In the genomic region with DNA sequence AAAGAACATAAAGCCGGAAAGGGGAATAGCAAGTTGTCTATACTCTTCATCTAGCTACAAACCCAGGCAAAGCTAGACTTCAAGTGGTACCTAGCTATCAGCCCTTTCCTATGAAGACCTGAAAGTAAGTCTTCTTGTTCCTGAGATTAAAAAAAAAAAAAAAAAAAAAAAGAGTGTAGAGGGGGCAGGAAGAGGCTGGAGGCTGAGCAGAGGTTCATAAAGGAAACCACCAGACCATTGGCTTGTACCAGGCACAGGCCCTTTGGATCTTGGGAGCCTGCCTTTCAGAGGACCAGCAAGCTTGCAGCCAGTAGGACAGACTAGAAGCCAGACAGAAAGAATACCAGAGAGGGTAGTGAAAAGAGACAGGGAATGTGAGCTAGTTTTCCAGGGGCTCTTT, we compare ENCODE assay signal across 29 mouse cellular contexts. TPM values are rescaled to one million over a fixed set of nuclear protein-coding genes. Genes with fewer than 3 reads are reported as not detected.
DNase-seq lines count a peak whose midpoint lies in the region; ATAC-seq and TF ChIP-seq lines count a peak whose summit lies in the region.
"Had no signal": no experiment of that assay in that cellular context is flagged by ENCODE, and none has a peak within 500 bp of the region (broad histone marks: within the 10 kb centered on the region; RNA-seq: fewer than 3 reads in every experiment).

No protein-coding gene starts in this region.

- peak overlapping the region; percentile 68; the same call in 1 of the 2 replicates for H3K4me3 ChIP-seq in heart, embryonic 10.5 days
- peak overlapping the region; percentile 40; the same call in 1 of the 2 replicates for H3K4me3 ChIP-seq in lung, embryonic 14.5 days (ENCODE audit: low read depth, low read length)
- no peak overlapping the region for H3K4me3 ChIP-seq in lung, adult 2 months (replicated peaks; ENCODE audit: extremely low read depth, low read depth, low read length)
- peak overlapping the region; percentile 81 for H3K4me3 ChIP-seq in bone marrow, adult 2 months (replicated peaks; ENCODE audit: control insufficient read depth, low read depth, low read length)
- peak overlapping the region; percentile 94 to 98 for H3K4me3 ChIP-seq in liver, embryonic 14.5 days (ENCODE audit: insufficient read depth in 1 of 2, low read depth in 2 of 2, low read length in 2 of 2)
- no peak overlapping the region for H3K4me3 ChIP-seq in cerebellum, adult 2 months (replicated peaks; ENCODE audit: insufficient read depth, low read depth, low read length)
- H3K4me3 ChIP-seq: embryonic facial prominence, embryonic 13.5 days; forebrain, embryonic 15.5 days; heart, embryonic 15.5 days; intestine, embryonic 15.5 days; limb, embryonic 15.5 days; midbrain, embryonic 13.5 days; neural tube, embryonic 13.5 days had no signal

- no peak for ATAC-seq in lung, embryonic 14.5 days (ENCODE audit: insufficient read depth)
- ATAC-seq in liver, embryonic 14.5 days (ENCODE audit: insufficient read depth): no peak
- ATAC-seq: CD4-positive, CD25-positive, alpha-beta regulatory T cell, adult 4 months; forebrain, embryonic 15.5 days; hindbrain, embryonic 16.5 days; intestine, embryonic 15.5 days; midbrain, embryonic 13.5 days; Patski had no signal

- H3K27ac ChIP-seq in heart, embryonic 10.5 days: peak overlapping the region; percentile 90; the same call in 1 of the 2 replicates
- H3K27ac ChIP-seq in lung, embryonic 14.5 days (ENCODE audit: low read depth): peak overlapping the region; percentile 30; the same call in 1 of the 2 replicates
- H3K27ac ChIP-seq in bone marrow, adult 2 months (ENCODE audit: control insufficient read depth, insufficient read depth, low read depth, low read length, poor library complexity): peak overlapping the region; percentile 86
- peak overlapping the region; percentile 95 for H3K27ac ChIP-seq in liver, embryonic 14.5 days
- no peak overlapping the region for H3K27ac ChIP-seq in cerebellum, adult 2 months (ENCODE audit: insufficient read depth, low read length)
- H3K27ac ChIP-seq: embryonic facial prominence, embryonic 13.5 days; forebrain, embryonic 15.5 days; heart, embryonic 15.5 days; intestine, embryonic 15.5 days; limb, embryonic 15.5 days; midbrain, embryonic 13.5 days; neural tube, embryonic 13.5 days had no signal

- TF ChIP-seq EP300 in liver, embryonic 14.5 days (IDR thresholded peaks at IDR 0.05; ENCODE audit: low read depth): no peak

- peaks cover 8% of the 10 kb centered on the region for H3K36me3 ChIP-seq in heart, embryonic 10.5 days
- peaks cover 12% of the 10 kb centered on the region for H3K36me3 ChIP-seq in lung, embryonic 14.5 days (ENCODE audit: insufficient read depth)
- peaks cover 49% of the 10 kb centered on the region for H3K36me3 ChIP-seq in liver, embryonic 14.5 days (replicated peaks; ENCODE audit: control insufficient read depth, insufficient read depth, low read depth)

- no peak for TF ChIP-seq POLR2A in lung, adult 2 months (IDR thresholded peaks at IDR 0.05; ENCODE audit: borderline replicate concordance, extremely low read depth, low read depth, low read length)
- TF ChIP-seq POLR2A in bone marrow, adult 2 months (IDR thresholded peaks at IDR 0.05; ENCODE audit: borderline replicate concordance, control insufficient read depth, low read depth, low read length): no peak
- TF ChIP-seq POLR2A in cerebellum, adult 2 months (IDR thresholded peaks at IDR 0.05; ENCODE audit: borderline replicate concordance, insufficient read depth, low read length): no peak

- peak overlapping the region; percentile 35; the same call in 1 of the 2 replicates for H3K4me2 ChIP-seq in lung, embryonic 14.5 days
- peak overlapping the region; percentile 81 for H3K4me2 ChIP-seq in liver, embryonic 14.5 days (ENCODE audit: low read depth)
- H3K4me2 ChIP-seq: embryonic facial prominence, embryonic 13.5 days; forebrain, embryonic 15.5 days; heart, embryonic 15.5 days; intestine, embryonic 15.5 days; limb, embryonic 15.5 days; midbrain, embryonic 13.5 days; neural tube, embryonic 13.5 days had no signal

- no peak for TF ChIP-seq CTCF in lung, embryonic 14.5 days (IDR thresholded peaks at IDR 0.05; ENCODE audit: low read depth)
- no peak for TF ChIP-seq CTCF in lung, adult 2 months (IDR thresholded peaks at IDR 0.05; ENCODE audit: insufficient read depth, low read length)
- TF ChIP-seq CTCF in bone marrow, adult 2 months (IDR thresholded peaks at IDR 0.05; ENCODE audit: control insufficient read depth, insufficient read depth, low read length): no peak
- no peak for TF ChIP-seq CTCF in liver, embryonic 14.5 days (IDR thresholded peaks at IDR 0.05; ENCODE audit: low read depth)
- TF ChIP-seq CTCF in cerebellum, adult 2 months (IDR thresholded peaks at IDR 0.05; ENCODE audit: borderline replicate concordance, insufficient read depth, low read depth, low read length): no peak

- no peak overlapping the region for H3K9ac ChIP-seq in lung, embryonic 14.5 days
- H3K9ac ChIP-seq in liver, embryonic 14.5 days (replicated peaks): peak overlapping the region; percentile 97
- H3K9ac ChIP-seq: embryonic facial prominence, embryonic 13.5 days; forebrain, embryonic 15.5 days; heart, embryonic 15.5 days; intestine, embryonic 15.5 days; limb, embryonic 15.5 days; midbrain, embryonic 13.5 days; neural tube, embryonic 13.5 days had no signal

- H3K27me3 ChIP-seq in heart, embryonic 10.5 days (ENCODE audit: insufficient read depth, poor library complexity, severe bottlenecking): no peaks in the 10 kb centered on the region
- no peaks in the 10 kb centered on the region for H3K27me3 ChIP-seq in lung, embryonic 14.5 days (ENCODE audit: insufficient read depth, low read length)
- no peaks in the 10 kb centered on the region for H3K27me3 ChIP-seq in liver, embryonic 14.5 days (ENCODE audit: control insufficient read depth, insufficient read depth, low read length)
- H3K27me3 ChIP-seq in cerebellum, adult 2 months (ENCODE audit: control insufficient read depth, insufficient read depth, low read length): no peaks in the 10 kb centered on the region; the same call in 1 of the 2 replicates
- H3K27me3 ChIP-seq: heart, embryonic 15.5 days; intestine, embryonic 15.5 days; limb, embryonic 15.5 days; Patski had no signal

- peaks cover 38% of the 10 kb centered on the region for H3K4me1 ChIP-seq in heart, embryonic 10.5 days
- peaks cover 9% of the 10 kb centered on the region; the same call in 1 of the 2 replicates for H3K4me1 ChIP-seq in lung, embryonic 14.5 days (ENCODE audit: insufficient read depth)
- H3K4me1 ChIP-seq in lung, adult 2 months (ENCODE audit: control insufficient read depth, insufficient read depth, low read length): peaks cover 13% of the 10 kb centered on the region
- peaks cover 3% of the 10 kb centered on the region; the same call in 1 of the 2 replicates for H3K4me1 ChIP-seq in bone marrow, adult 2 months (ENCODE audit: control insufficient read depth, insufficient read depth, low read length)
- H3K4me1 ChIP-seq in liver, embryonic 14.5 days (replicated peaks; ENCODE audit: control insufficient read depth in 2 of 2, insufficient read depth in 2 of 2, low read length in 1 of 2): peaks cover 36 to 55% of the 10 kb centered on the region in 2 experiments
- peaks cover 6% of the 10 kb centered on the region; the same call in 1 of the 2 replicates for H3K4me1 ChIP-seq in cerebellum, adult 2 months (ENCODE audit: control insufficient read depth, insufficient read depth, low read length)

- H3K9me3 ChIP-seq in heart, embryonic 10.5 days: no peaks in the 10 kb centered on the region
- H3K9me3 ChIP-seq in lung, embryonic 14.5 days (ENCODE audit: low read depth, low read length): no peaks in the 10 kb centered on the region
- no peaks in the 10 kb centered on the region for H3K9me3 ChIP-seq in liver, embryonic 14.5 days (ENCODE audit: control insufficient read depth, low read length)
- H3K9me3 ChIP-seq: embryonic facial prominence, embryonic 13.5 days; forebrain, embryonic 15.5 days; heart, embryonic 15.5 days; intestine, embryonic 15.5 days; limb, embryonic 15.5 days; midbrain, embryonic 13.5 days; neural tube, embryonic 13.5 days had no signal

- no peak for DNase-seq in heart, embryonic 10.5 days (ENCODE audit: low spot score)
- no peak for DNase-seq in heart, adult 9 months (ENCODE audit: low spot score in 2 of 2)
- no peak for DNase-seq in lung, embryonic 14.5 days
- DNase-seq in lung, adult 2 months: no peak
- DNase-seq in liver, embryonic 14.5 days (ENCODE audit: low read depth in 3 of 3, low spot score in 3 of 3): no peak
- no peak for DNase-seq in frontal cortex, postnatal 36 days (ENCODE audit: low spot score in 2 of 2)
- no peak for DNase-seq in cerebellum, adult 2 months
- DNase-seq: adrenal gland, adult 2 months; cerebellum, adult 18-20 months; cerebellum, postnatal 25 days; gastrocnemius, postnatal 14 days; heart, postnatal 4 days; kidney, adult 8-10 months; kidney, postnatal 10 days; left cerebral cortex, postnatal 4 days; retina, postnatal 1 day; right cerebral cortex, postnatal 25 days; thymus, postnatal 36 days had no signal

- WGBS in heart, embryonic 10.5 days: 88% methylated on average over 1 of the region's 1 CpGs
- WGBS in lung, embryonic 14.5 days: 88% methylated on average over 1 of the region's 1 CpGs
- 88% methylated on average over 1 of the region's 1 CpGs for WGBS in lung, adult 2 months
- 5% methylated on average over 1 of the region's 1 CpGs for WGBS in bone marrow, adult 2 months
- 30% methylated on average over 1 of the region's 1 CpGs for WGBS in liver, embryonic 14.5 days (ENCODE audit: insufficient replicate concordance)
- 97% methylated on average over 1 of the region's 1 CpGs for WGBS in cerebellum, adult 2 months

RNA-seq across cellular contexts. Expression of a gene that starts 4.9 kb away (rescaled TPM):
- polyA plus RNA-seq in heart, embryonic 10.5 days (2016; fragmentation: Nextera tagmentation; extraction: Ambion mirVana): 15.2 and 19.4 TPM in 2 replicates
- 3.9 TPM in 2 replicates for polyA plus RNA-seq in lung, embryonic 14.5 days (2014; fragmentation: Nextera tagmentation; extraction: Ambion mirVana)
- 7.7 and 14.1 TPM in 2 replicates for polyA plus RNA-seq in lung, adult 2 months (2012; rRNA removed)
- 218 and 304 TPM in 2 replicates for polyA plus RNA-seq in bone marrow, adult 2 months (2011; ENCODE audit: insufficient read depth, insufficient read length, low replicate concordance, missing spikeins)
- polyA plus RNA-seq in liver, embryonic 14.5 days (2012; rRNA removed): 178 and 222 TPM in 2 replicates
- polyA plus RNA-seq in liver, embryonic 14.5 days (2014; fragmentation: Nextera tagmentation; extraction: Ambion mirVana): 175 and 184 TPM in 2 replicates
- 0.28 and 0.57 TPM in 2 replicates for polyA plus RNA-seq in cerebellum, adult 2 months (2012; rRNA removed)
- polyA plus RNA-seq: Patski had no signal

RNA-seq across cellular contexts. Expression of a gene that starts 13.1 kb away (rescaled TPM):
- 682 and 901 TPM in 2 replicates for polyA plus RNA-seq in heart, embryonic 10.5 days (2016; fragmentation: Nextera tagmentation; extraction: Ambion mirVana)
- polyA plus RNA-seq in lung, embryonic 14.5 days (2014; fragmentation: Nextera tagmentation; extraction: Ambion mirVana): 1,022 and 1,035 TPM in 2 replicates
- 49.1 and 93.5 TPM in 2 replicates for polyA plus RNA-seq in lung, adult 2 months (2012; rRNA removed)
- 406 and 641 TPM in 2 replicates for polyA plus RNA-seq in bone marrow, adult 2 months (2011; ENCODE audit: insufficient read depth, insufficient read length, low replicate concordance, missing spikeins)
- 329 and 510 TPM in 2 replicates for polyA plus RNA-seq in liver, embryonic 14.5 days (2012; rRNA removed)
- 240 and 270 TPM in 2 replicates for polyA plus RNA-seq in liver, embryonic 14.5 days (2014; fragmentation: Nextera tagmentation; extraction: Ambion mirVana)
- polyA plus RNA-seq in cerebellum, adult 2 months (2012; rRNA removed): 318 and 320 TPM in 2 replicates

RNA-seq across cellular contexts. Expression of a gene that starts 13.7 kb away (rescaled TPM):
- 152 and 154 TPM in 2 replicates for polyA plus RNA-seq in heart, embryonic 10.5 days (2016; fragmentation: Nextera tagmentation; extraction: Ambion mirVana)
- 144 and 151 TPM in 2 replicates for polyA plus RNA-seq in lung, embryonic 14.5 days (2014; fragmentation: Nextera tagmentation; extraction: Ambion mirVana)
- 12.2 and 20.0 TPM in 2 replicates for polyA plus RNA-seq in lung, adult 2 months (2012; rRNA removed)
- polyA plus RNA-seq in bone marrow, adult 2 months (2011; ENCODE audit: insufficient read depth, insufficient read length, low replicate concordance, missing spikeins): 178 and 226 TPM in 2 replicates
- 27.8 and 32.4 TPM in 2 replicates for polyA plus RNA-seq in liver, embryonic 14.5 days (2012; rRNA removed)
- 54.4 and 57.1 TPM in 2 replicates for polyA plus RNA-seq in liver, embryonic 14.5 days (2014; fragmentation: Nextera tagmentation; extraction: Ambion mirVana)
- polyA plus RNA-seq in cerebellum, adult 2 months (2012; rRNA removed): 49.4 and 52.7 TPM in 2 replicates

RNA-seq across cellular contexts. Expression of a gene that starts 19.2 kb away (rescaled TPM):
- polyA plus RNA-seq in heart, embryonic 10.5 days (2016; fragmentation: Nextera tagmentation; extraction: Ambion mirVana): 220 and 264 TPM in 2 replicates
- polyA plus RNA-seq in lung, embryonic 14.5 days (2014; fragmentation: Nextera tagmentation; extraction: Ambion mirVana): 304 and 306 TPM in 2 replicates
- 55.1 and 86.2 TPM in 2 replicates for polyA plus RNA-seq in lung, adult 2 months (2012; rRNA removed)
- polyA plus RNA-seq in bone marrow, adult 2 months (2011; ENCODE audit: insufficient read depth, insufficient read length, low replicate concordance, missing spikeins): 146 and 155 TPM in 2 replicates
- 118 and 133 TPM in 2 replicates for polyA plus RNA-seq in liver, embryonic 14.5 days (2012; rRNA removed)
- 205 and 219 TPM in 2 replicates for polyA plus RNA-seq in liver, embryonic 14.5 days (2014; fragmentation: Nextera tagmentation; extraction: Ambion mirVana)
- 110 and 117 TPM in 2 replicates for polyA plus RNA-seq in cerebellum, adult 2 months (2012; rRNA removed)

RNA-seq across cellular contexts. Expression of a gene that starts 57.1 kb away (rescaled TPM):
- polyA plus RNA-seq in heart, embryonic 10.5 days (2016; fragmentation: Nextera tagmentation; extraction: Ambion mirVana): 0.35 TPM in 1 of 2 replicates, not detected in the other
- 0.61 TPM in 1 of 2 replicates, not detected in the other for polyA plus RNA-seq in lung, embryonic 14.5 days (2014; fragmentation: Nextera tagmentation; extraction: Ambion mirVana)
- 0.08 and 0.22 TPM in 2 replicates for polyA plus RNA-seq in lung, adult 2 months (2012; rRNA removed)
- 1.5 and 2.3 TPM in 2 replicates for polyA plus RNA-seq in bone marrow, adult 2 months (2011; ENCODE audit: insufficient read depth, insufficient read length, low replicate concordance, missing spikeins)
- 0.17 and 0.20 TPM in 2 replicates for polyA plus RNA-seq in liver, embryonic 14.5 days (2012; rRNA removed)
- polyA plus RNA-seq in liver, embryonic 14.5 days (2014; fragmentation: Nextera tagmentation; extraction: Ambion mirVana): 0.18 and 0.32 TPM in 2 replicates
- polyA plus RNA-seq in cerebellum, adult 2 months (2012; rRNA removed): 0.43 and 0.62 TPM in 2 replicates
- polyA plus RNA-seq: CD4-positive, CD25-positive, alpha-beta regulatory T cell, adult 4 months; Patski had no signal

Comparison
In these comparisons a context has a peak if more than half of its experiments do, and no peak if none do; other contexts are left out.
1. H3K4me3 ChIP-seq: peak in heart, embryonic 10.5 days (single experiment), lung, embryonic 14.5 days (single experiment), bone marrow, adult 2 months (single experiment) and liver, embryonic 14.5 days (2 of 2); none in lung, adult 2 months (single experiment) and cerebellum, adult 2 months (single experiment).